Mouse (Mus musculus) forebrain, postnatal 0 days (tissue): Measurements from ENCODE around the gene Prss8. TPM values are rescaled to one million over a fixed set of nuclear protein-coding genes. Genes with fewer than 3 reads are reported as not detected.
A peak's percentile ranks its signal among the peaks of the same experiment; 100 is the strongest.

Experiments
- ATAC-seq: fragments of 200-750 bp; cut with Nextera tagmentation; 2 replicates; pipeline ENCODE4 v1.8.0; 2017; ENCODE audit warnings: mild to moderate bottlenecking, moderate library complexity
- DNase-seq: peaks from one replicate; pipeline ENCODE4 v3.0.0-alpha.2; 2015
- H3K27ac ChIP-seq: fragments of 300-500 bp; sonication (generic); 2 replicates; pipeline ENCODE4 v1.5.1; 2014; ENCODE audit warnings: low read depth, mild to moderate bottlenecking, antibody characterized with exemption, low read length, moderate library complexity, mixed read lengths
- H3K27me3 ChIP-seq: fragments of 300-500 bp; sonication (generic); 2 replicates; pipeline ENCODE4 v1.6.1; 2014; ENCODE audit warnings: mild to moderate bottlenecking, low read length, mixed read lengths; ENCODE audit not compliant: insufficient read depth
- H3K36me3 ChIP-seq: fragments of 300-500 bp; sonication (generic); 2 replicates; pipeline ENCODE4 v1.6.1; 2014; ENCODE audit warnings: mild to moderate bottlenecking, moderate library complexity; ENCODE audit not compliant: insufficient read depth
- H3K4me1 ChIP-seq: fragments of 300-500 bp; sonication (generic); 2 replicates; pipeline ENCODE4 v1.6.1; 2014; ENCODE audit warnings: antibody characterized with exemption; ENCODE audit not compliant: insufficient read depth
- H3K4me2 ChIP-seq: fragments of 300-500 bp; sonication (generic); 2 replicates; pipeline ENCODE4 v1.6.1; 2014; ENCODE audit warnings: low read depth, mild to moderate bottlenecking, moderate library complexity
- H3K4me3 ChIP-seq: fragments of 300-500 bp; sonication (generic); 2 replicates; pipeline ENCODE4 v1.5.1; 2014; ENCODE audit warnings: low read depth, low read length, mixed read lengths
- H3K9ac ChIP-seq: fragments of 300-500 bp; sonication (generic); 2 replicates; pipeline ENCODE4 v1.6.1; 2014; ENCODE audit warnings: mild to moderate bottlenecking
- H3K9me3 ChIP-seq: fragments of 300-500 bp; sonication (generic); 2 replicates; pipeline ENCODE4 v1.6.1; 2016; ENCODE audit warnings: low read length
- CTCF ChIP-seq: sonication (generic); IDR thresholded peaks from 2 replicates; pipeline ENCODE4 v1.5.1; 2016; ENCODE audit warnings: antibody characterized with exemption, control low read depth, low read depth
- WGBS: fragments of 180-500 bp; shearing (Covaris S2); extraction: QIAGEN DNeasy Blood & Tissue Kit; methylation state at CpG from one replicate; pipeline ENCODE4 v1.1.7; 2014; 5-methylcytosine and 5-hydroxymethylcytosine counted together
- polyA plus RNA-seq: library from polyadenylated mRNA; unstranded; fragments of >200 nt; fragmentation: Nextera tagmentation; extraction: Ambion mirVana; gene quantifications from 2 replicates; pipeline ENCODE4 v1.2.1, GENCODE M21; 2015
- total RNA-seq: library from RNA; depleted of rRNA; stranded (reverse); fragments of >200 nt; gene quantifications from 2 replicates; pipeline ENCODE4 v1.2.3, GENCODE M21; 2014; rRNA removed

Prss8 gene
- 0.38 and 1.1 TPM in 2 replicates for total RNA-seq
- 0.92 and 1.5 TPM in 2 replicates for polyA plus RNA-seq

- Histone ChIP-seq H3K4me2 (no peak within 1 kb of the TSS), H3K9me3 (no peaks in the 10 kb centered on the region), H3K9ac (no peak within 1 kb of the TSS), H3K27ac (no peak within 1 kb of the TSS), H3K4me3 (no peak within 1 kb of the TSS), H3K4me1 (no peaks in the 10 kb centered on the region), H3K27me3 (peaks cover 10% of the 10 kb centered on the region; the same call in 1 of the 2 replicates), H3K36me3 (peaks cover 20% of the 10 kb centered on the region)
- 11% methylated on average over 5 of the region's 6 CpGs for WGBS
- no peak for DNase-seq
- no peak for TF ChIP-seq CTCF
- ATAC-seq: no peak
These were observed at the start of gene Prss8 for GRCm38 (mm10) chr7:127929923-127930322. Prss8 (minus strand) TSS chr7:127930104.

DNA sequence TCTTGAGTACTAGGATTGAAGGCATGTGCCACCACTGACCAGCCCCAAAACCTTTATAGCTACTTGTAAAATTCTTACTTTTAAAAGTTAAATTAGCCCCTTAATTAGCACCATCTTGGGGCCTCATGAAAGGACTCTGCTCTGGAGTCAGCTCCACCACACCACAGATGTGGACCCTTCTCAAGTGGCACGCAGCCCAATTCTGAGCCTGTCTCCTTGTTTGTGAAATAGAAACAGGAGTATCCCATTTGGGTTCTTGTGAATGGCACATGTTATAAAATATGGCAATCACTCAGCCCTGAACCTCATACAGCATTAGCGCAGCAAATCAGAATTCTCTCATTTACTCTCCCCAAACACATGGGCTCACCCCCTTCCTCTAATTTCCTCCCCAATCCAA is 49.0 kb upstream of the Prss8 start:
- Histone ChIP-seq H3K4me2 (no peak overlapping the region), H3K27ac (no peak overlapping the region), H3K9me3 (no peaks in the 10 kb centered on the region), H3K4me1 (no peaks in the 10 kb centered on the region), H3K9ac (no peak overlapping the region), H3K4me3 (no peak overlapping the region), H3K27me3 (no peaks in the 10 kb centered on the region), H3K36me3 (peaks cover 86% of the 10 kb centered on the region)
- ATAC-seq: no peak
- WGBS: 92% methylated on average over 2 of the region's 2 CpGs
- no peak for DNase-seq
- TF ChIP-seq CTCF: no peak

- TF ChIP-seq CTCF: no peak
- Histone ChIP-seq H3K9me3 (no peaks in the 10 kb centered on the region), H3K9ac (no peak overlapping the region), H3K27me3 (no peaks in the 10 kb centered on the region), H3K36me3 (peaks cover 76% of the 10 kb centered on the region), H3K4me1 (peaks cover 3% of the 10 kb centered on the region), H3K4me3 (no peak overlapping the region), H3K27ac (no peak overlapping the region), H3K4me2 (no peak overlapping the region)
- DNase-seq (no peak), ATAC-seq (no peak)
- WGBS: 87% methylated on average over 2 of the region's 2 CpGs
These were observed 44.6 kb upstream of the Prss8 start for GRCm38 (mm10) chr7:127974413-127974930.

- WGBS: 2% methylated on average over 39 of the region's 42 CpGs
- no peaks in the 10 kb centered on the region for H3K27me3 ChIP-seq
- ATAC-seq (peak; percentile 75), DNase-seq (peak; percentile 50)
- peaks cover 25% of the 10 kb centered on the region for H3K36me3 ChIP-seq
- peak overlapping the region; percentile 95 for H3K9ac ChIP-seq
- H3K4me1 ChIP-seq: peaks cover 14% of the 10 kb centered on the region
- peak overlapping the region; percentile 64 for H3K4me2 ChIP-seq
- H3K27ac ChIP-seq: peak overlapping the region; percentile 98
- TF ChIP-seq CTCF: no peak
- peak overlapping the region; percentile 86 for H3K4me3 ChIP-seq
- no peaks in the 10 kb centered on the region for H3K9me3 ChIP-seq
These were observed 38.3 kb upstream of the Prss8 start for GRCm38 (mm10) chr7:127967922-127968828.

DNA sequence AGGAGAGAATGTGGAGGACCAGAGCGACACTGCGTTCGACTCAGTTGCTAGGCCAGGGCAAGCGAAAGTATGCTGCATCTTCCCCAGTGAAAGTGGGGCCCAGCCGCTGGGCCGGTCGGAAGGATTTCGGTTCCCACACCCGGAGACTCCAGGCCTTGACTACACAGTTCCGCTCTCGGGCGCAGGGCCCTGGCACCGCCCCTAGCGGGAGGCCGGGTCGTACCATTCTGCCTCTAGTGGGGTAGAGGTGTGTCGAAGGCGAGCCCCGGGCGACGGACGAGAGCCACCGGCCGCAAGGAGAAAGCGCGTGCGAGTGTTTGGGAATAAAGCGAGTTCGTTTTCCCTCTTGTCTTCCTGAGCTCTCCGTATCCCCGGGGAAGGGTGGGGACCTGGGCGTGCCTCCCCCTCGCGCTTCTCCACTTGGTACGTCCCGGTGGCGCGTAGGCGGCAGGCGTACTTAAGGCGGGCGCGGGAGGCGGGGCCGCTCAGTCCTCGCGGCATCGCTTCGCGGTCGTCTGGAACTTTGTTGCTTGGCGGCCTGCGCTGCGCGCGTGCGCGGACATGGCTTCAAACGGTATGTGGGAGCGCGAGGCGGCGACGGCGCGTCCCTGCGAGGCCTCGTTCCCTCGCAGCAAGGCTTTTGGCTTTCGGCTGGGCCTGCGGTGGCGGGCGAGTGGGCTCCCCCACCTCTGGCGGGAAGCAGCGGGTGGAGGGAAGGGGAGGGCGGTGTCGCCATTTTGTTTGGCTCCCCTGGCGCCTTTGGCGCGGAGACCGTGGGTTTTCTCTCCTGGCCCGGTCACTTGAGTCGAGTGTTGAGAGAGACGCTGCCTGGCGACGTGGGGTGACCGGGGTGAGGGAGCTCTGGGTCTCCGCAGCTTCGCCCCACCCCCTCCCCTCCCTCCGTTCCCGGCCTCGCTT is 37.4 kb upstream of the Prss8 start, which contains the start of gene Fus:
Gene Fus (plus strand): TSS at position 454 of the 918 bp plus-strand sequence.
- DNase-seq: peak; percentile 98
- Histone ChIP-seq H3K9me3 (no peaks in the 10 kb centered on the region), H3K36me3 (peaks cover 17% of the 10 kb centered on the region), H3K4me2 (peak within 1 kb of the TSS; percentile 64), H3K4me3 (peak within 1 kb of the TSS; percentile 86), H3K27ac (peak within 1 kb of the TSS; percentile 98), H3K9ac (peak within 1 kb of the TSS; percentile 95), H3K27me3 (no peaks in the 10 kb centered on the region), H3K4me1 (peaks cover 14% of the 10 kb centered on the region)
- WGBS: 3% methylated on average over 85 of the region's 92 CpGs
- ATAC-seq: peak; percentile 93
- peak; percentile 56 for TF ChIP-seq CTCF

GRCm38 (mm10) chr7:127966371-127966918 is 36.5 kb upstream of the Prss8 start:
- DNase-seq: no peak
- Histone ChIP-seq H3K27me3 (no peaks in the 10 kb centered on the region), H3K9me3 (no peaks in the 10 kb centered on the region), H3K4me1 (peaks cover 14% of the 10 kb centered on the region), H3K36me3 (peaks cover 9% of the 10 kb centered on the region; the same call in 1 of the 2 replicates), H3K9ac (peak overlapping the region; percentile 95), H3K4me2 (peak overlapping the region; percentile 57), H3K27ac (peak overlapping the region; percentile 98), H3K4me3 (peak overlapping the region; percentile 86)
- ATAC-seq: no peak
- no peak for TF ChIP-seq CTCF
- 9% methylated on average over 10 of the region's 10 CpGs for WGBS
